Mouse (Mus musculus) mouse embryonic stem cell (cell line): ENCODE measurements around the gene Mfrp.

ENCODE experiments used
- in situ Hi-C, 2 experiments: fragments of 300-500 bp; cut with MboI; formaldehyde crosslinking; loops; 1 replicate in 1 of 2; 3 replicates in 1 of 2; pipeline ENCODE4 v1.14.3; 2019 to 2020; ENCODE audit warnings: low sequenced_read_pairs in 2 of 2, low pct_unique_long_range_greater_than_20kb in 1 of 2, mixed read lengths in 1 of 2; ENCODE audit not compliant: unreplicated experiment in 1 of 2

Gene Mfrp

DNA sequence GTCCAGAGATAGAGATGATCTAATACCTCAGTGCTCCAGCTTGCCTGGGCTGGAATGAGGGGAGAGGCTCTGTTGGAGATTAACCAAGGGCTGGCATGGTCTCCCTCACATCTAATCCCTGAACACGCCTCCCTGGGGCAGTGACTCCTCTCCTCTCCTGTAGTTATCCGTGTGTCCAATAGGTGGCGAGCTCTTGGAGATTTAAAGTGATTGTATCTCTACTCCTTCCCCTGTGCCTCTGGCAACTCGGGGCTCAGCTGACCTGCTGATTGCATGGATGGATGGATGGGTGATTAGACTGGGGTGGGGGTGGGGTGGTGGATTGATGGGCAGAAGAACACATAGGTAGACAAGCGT, 24.8 kb upstream of the Mfrp start:
- in situ Hi-C loops = no loop called here

DNA sequence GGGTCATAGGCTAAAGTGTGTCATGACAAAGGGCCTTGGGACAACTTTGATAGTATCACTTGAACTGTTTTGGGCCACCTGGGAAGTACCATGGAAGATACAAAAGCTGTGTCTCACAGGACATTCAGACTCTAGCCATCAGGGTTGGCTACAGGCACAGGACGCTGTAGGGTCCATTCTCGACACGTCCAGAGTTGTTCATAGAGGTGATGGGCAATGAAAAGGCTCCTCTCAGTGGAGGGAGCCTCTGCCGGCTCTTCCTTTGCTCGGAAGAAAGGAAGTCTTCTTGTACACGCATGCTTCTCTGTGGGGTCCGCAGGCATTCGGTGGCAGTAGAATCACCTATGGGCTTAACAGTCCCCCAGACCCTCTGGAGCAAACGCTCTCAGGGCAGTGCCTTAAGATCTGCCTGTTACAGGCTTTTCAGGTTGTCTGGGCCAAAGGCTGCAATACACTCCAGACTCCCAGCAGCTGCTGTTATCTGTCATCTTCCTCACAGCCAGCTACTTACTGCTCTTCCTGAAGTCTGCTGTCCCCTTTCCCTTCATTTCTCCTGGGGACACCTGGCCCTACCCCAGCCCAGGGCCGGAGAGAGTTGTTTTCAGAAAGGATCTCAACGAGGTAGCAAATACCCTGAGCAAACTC, 24.1 kb upstream of the Mfrp start:
- in situ Hi-C loops = no loop called here

DNA sequence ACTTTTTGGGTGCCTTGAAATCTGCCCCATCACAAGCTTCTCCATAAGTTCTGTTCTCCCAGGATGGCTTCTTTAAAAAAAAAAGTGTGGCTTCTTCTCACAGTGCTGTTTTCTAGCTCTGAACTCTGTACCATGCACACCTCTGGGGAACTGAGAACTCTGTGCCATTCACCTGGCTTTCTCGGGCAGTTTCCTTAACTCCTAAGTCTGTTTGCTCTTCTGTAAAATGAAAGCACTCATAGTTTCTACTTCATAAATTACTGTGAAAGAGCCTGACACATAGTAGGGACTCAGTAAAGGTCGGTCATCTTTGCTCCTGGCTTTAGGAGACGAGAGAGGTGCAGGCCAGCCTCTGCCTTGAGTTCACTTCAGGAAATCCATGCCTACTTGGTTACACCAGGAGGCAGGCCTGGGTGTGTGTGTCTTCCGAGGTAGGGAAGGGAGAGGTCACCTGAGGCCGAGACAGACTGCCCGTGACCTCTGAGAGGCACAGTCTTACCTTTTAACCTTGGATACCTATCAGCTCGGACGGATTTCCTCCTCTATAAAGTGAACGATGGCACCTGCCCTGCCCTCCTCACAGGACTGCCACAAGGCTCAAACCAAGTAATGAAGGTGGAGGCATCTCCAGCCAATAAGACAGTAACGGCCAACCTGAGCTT, 23.3 kb upstream of the Mfrp start:
- in situ Hi-C loops = no loop called here

DNA sequence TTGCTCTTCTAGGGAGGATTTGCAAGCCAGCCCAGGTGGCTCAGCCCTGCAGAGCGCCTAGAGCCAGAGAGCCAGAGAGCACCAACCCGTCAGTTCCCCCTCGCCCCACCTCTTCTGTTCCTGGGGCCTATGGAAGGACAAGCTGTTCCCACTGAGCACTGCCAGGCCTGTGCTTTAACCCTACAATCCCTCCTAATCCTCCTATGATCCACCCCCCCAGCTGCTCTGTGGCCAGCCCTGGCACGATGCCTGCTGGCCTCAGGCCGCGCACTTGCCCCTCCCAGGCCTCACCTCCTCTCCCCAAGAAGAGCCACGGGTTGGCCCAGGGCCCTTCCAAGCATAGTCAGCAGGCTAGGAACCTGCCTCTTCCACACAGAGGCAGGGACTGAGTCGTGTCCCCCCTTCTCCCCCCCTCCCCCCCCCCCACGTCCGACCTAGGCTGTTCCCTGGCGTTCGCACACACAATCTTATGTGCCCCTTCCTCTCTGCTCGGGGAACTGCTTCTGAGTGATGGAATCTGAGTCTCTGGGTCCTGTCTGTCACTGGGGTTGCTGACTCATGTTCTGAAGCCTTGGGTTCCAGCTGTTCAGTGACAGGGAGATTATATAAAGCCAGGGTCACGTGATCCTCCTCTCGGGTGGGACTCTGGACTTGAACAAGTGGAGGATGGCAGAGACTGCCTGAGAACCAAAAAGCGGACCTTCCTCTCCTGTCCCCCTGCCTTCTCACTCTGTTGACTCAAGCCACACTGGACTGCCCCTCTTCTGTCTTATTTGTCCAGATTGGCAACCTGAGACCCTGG, 22.4 kb upstream of the Mfrp start:
- in situ Hi-C loops = no loop called here

DNA sequence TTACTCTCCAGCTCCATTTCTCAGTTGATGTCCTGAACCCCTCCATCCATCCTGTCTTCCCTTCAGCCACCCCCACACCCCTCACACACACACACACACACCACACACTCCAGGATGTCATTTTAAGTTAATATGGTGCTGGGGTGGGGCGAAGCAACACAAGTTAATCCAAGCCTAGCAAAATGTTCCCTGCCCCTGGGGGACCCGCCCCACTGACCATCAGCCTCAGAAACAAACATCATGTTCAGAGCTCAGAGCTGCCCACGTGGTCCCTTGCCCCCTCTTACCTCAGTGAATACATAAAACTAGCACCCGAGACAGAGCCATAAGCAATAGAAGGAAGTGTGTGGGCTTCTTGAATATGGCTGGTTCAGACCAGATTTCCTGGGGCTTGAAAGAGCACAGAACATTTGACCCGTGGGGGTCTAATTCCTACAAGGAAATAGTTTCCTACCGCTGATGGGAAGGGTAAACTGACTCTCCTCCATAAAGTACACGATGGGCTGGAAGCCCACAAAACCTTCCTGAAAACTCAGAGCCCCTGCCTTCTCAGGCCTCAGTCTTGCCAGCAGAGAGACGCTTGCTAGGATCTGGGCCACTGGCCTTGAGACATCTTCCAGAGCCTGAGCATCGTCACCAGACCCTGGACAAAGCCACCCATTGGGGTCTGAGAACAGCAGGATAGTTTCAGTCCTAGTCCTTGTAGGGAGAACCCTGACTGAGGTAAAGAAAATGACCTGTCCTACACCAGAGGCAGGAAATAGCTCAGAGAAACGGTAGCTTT, 21.3 kb upstream of the Mfrp start:
- in situ Hi-C loops = no loop called here

DNA sequence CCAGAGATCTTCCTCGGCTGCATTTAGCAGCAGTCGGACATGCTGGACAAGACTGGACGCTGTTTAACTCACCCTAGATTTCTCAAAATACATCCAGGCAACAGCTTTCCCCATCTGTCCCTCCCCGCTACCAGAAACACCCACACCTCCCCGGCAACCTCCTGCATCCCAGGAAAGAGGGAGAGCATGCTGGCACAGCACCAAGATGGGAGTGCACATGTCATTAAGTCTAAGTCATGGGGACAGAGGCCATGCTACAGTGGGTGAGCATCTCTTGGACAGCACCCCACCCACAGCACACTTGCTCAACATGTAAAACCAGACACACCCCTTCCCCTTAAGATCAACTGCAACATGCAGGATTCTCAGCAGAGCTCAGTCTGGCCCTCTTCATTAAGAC, 20.6 kb upstream of the Mfrp start:
- in situ Hi-C loops = no loop called here

DNA sequence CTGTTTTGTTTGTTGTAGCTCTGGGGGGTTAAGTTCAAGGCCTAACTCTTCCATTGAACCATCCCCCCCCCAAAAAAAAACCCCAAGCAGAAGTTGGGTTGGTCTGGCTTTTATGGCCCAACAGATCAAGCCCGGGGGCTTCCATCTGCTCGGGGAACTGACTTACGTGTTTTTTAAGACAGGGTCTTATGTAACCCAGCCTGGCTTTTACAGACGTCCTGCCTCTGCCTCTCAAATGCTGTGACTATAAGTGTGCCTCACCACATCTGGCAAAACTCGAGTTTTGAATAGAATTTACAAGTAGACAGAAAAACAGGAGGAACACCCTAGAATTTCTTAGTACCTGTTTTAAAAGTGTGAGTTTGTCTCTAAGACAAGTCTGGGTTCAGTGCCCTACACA, 19.9 kb upstream of the Mfrp start:
- in situ Hi-C loops = no loop called here

DNA sequence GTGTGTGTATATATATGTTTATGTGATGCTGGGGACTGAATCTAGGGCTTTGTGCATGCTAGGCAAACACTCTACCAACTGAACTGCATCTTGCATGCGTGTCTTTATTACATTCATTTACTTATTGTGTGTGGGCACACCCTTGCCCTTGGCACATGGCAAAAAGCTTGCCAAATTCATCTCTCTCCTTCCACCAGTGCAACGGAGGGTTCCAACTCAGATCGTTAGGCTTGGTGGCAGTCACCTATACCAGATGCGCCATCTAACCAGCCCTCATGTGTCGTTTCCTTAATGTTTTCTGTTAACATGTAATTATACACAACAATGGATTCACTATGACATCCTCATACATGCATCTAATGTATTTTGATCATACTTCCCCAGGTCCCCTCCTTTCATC, 19.3 kb upstream of the Mfrp start:
- in situ Hi-C loops = no loop called here

DNA sequence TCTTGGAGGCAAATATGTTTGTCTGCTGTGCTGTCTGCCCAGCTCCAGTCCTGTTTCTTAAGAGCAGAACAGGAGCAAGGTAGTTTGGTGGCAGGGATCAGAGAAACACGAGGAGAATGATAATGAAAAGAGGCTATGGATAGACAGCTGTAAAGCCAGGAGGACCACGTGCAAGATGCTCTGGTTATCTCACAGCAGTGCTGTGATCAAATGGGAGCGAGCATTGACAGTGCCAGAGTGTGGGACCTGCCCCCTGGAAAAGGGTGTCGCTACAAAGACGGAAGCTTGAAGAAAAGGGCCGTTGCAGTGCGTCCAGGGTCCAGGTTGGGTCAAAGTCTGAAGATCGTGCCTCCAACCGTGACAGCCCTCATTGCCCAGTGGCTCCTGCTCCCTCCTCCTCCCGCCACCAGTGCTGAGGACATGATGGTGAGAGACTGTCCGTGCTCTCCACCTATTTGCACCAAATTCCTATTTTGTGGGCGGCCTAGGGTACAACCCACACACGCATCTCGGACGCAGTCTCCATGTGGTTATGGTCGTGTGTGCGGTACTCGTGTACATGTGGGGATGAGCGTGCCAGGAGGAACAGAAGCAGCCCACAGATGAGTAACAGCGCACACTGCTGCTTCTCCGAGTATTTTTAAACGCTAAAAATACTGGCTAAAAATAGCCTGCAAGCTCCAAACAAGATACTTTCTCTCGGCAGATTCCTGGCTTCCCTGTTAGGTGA, 18.0 kb upstream of the Mfrp start:
- in situ Hi-C loops = no loop called here

DNA sequence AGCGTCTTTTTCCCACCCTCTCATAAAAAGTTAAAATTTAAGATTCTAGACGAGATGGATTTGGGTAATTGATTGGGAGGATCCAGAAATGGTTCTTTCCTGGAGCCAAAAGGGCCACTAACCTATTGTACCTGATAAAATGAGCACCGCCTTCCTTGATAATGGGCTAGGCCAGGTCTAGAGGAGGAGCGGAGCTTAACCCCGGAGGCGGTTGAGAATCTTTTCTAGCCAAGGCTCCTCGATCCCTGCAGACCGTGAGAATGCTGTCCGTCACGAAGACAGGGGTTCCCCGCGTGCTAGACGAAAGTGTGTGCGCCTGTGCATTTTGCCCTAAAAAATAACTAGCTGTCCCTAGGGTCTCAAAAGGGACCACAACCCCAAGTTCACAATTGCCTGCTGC, 17.3 kb upstream of the Mfrp start:
- in situ Hi-C loops = no loop called here

DNA sequence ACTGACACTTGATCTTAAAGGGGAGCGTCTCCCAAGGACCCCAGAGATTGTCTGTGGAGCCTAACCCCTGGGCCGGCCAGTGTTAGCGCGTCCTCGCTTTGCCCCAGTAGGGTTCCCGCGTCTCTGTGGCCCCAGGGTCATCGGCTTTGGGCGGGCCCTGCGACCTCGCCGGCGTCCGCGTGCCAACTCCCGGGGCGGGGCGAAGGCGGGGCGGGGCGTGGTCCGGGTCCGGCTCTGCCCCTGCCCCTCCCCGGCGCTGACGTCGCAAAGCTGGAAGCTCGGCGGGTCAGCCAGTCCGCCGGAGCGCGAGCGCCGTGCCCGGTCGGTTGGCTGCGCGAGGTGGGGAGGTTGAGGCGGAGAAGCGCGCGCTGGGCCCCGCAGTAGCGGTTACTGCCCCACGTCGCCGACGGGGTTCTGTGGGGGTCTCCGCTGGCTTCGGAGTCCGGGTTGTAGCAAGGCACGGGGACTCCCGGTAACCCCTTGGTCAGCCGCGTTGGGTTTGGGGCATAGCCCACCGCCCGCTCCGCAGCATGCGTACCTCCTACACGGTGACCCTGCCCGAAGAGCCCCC, 16.8 kb upstream of the Mfrp start:
- in situ Hi-C loops = no loop called here

DNA sequence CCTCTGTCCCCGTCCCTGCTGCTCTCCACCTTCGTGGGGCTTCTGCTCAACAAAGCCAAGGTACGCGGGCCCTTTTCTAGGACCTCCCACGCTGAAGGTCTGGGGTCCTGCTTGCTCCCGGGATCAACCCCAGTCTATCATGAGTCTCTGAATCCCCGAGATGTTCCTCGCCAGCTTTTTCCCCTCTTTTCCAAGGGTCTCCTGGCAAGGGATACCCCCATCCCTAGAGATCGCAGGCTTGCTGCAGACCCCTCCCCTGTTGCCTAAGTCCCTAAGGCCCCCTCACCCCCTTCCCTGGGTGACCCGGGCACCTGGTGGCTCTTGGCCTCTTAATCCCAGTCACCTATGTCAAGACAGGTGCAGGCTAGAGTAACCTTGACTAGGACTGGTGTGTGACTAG, 16.3 kb upstream of the Mfrp start:
- in situ Hi-C loops = no loop called here

DNA sequence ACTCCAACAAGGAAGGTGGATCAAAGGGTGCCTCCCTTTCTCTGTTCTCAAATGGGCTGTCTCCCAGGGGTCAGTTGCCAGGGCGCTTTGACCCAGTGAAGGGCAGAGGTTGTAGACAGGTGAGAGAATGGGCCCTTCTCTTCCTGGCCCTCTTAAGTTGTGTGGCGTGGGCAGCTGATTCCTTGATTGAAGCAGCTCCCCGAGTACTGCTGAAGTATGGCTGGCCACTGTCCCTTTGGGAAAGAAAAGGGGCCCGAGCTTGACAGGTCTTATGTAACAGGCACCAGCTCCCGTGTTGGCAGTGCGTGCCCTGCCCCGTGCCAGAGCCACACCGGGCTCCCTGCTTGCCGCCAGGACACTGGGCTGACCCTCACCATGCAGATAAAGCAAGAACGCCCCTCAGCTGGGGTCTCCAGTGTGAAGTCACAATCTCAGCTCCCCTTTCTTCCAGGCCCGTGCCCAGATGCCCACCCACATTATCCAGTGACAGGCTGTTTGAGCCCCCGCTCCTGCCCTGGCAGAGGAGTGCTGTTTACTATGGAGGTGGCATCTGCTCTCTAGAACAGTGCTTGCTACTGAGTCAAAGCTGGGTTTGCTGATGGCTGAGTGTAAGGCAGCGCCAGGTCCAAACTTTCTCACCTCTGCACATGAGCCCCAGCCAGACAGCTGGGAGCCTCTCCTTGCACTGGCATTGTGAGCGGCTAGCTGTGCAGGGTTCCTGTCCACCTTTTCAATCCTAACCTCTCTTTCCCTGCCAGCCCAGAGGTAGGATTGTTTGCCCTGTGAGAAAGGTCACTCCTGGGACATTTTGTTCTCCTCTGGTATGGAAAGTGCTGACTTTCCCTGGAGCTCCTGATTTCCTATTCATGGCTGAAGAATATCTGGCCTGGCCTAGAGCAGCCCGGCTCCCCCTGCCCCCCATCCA, 15.5 kb upstream of the Mfrp start:
- in situ Hi-C loops = no loop called here

DNA sequence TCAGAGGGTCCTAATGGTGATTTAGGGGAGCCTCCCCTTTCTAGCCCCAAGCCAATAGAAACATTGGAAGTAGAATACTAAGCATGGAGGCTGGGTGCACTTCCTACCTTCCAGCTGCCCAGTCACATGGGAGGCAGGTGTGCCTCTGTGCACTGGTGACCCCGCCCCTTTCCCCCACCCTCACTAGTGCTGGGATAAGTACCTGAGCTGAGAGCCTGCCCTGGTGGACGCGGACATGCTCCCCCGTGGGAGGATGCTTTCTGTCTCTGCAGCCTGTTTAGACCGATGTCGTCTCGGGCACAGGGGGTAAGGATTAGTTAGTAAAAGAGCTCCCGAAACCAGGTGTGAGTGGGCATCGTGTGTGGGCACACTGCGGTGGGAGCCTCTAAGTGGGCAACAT, 14.6 kb upstream of the Mfrp start:
- in situ Hi-C loops = no loop called here

DNA sequence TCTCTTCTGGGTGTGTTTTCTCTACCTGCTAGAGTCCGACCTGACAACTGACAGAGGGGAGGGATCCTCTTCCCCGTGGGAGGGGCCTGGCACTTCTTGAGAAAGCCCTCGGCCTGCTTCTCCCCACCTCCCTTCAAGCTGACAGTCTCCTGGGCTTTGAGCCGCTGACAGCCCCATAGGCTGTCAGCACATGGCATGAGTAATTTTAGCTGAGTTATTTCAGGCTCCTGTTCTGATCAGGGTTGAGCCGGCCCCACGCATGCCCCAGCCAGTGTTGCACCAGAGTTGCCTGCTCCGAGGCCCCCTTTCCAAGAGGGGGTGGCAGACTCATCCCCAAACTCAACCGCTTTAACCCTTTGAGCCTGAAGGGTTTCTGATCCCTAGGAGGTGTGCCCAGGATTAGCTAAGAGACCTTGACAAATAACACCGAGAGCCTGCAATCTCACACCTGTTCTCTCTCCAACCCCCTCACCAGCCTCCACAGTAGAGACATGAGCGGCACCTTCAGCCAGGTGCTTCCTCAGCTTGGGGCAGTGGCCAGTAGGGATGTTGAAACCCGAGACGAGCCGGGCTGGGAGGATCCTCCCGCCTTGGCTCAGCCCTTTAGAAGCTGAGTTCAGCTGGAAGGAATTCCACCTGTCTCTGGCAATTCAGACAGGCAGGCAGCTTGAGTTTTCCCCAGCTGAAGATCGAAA, 13.6 kb upstream of the Mfrp start:
- in situ Hi-C loops = no loop called here

DNA sequence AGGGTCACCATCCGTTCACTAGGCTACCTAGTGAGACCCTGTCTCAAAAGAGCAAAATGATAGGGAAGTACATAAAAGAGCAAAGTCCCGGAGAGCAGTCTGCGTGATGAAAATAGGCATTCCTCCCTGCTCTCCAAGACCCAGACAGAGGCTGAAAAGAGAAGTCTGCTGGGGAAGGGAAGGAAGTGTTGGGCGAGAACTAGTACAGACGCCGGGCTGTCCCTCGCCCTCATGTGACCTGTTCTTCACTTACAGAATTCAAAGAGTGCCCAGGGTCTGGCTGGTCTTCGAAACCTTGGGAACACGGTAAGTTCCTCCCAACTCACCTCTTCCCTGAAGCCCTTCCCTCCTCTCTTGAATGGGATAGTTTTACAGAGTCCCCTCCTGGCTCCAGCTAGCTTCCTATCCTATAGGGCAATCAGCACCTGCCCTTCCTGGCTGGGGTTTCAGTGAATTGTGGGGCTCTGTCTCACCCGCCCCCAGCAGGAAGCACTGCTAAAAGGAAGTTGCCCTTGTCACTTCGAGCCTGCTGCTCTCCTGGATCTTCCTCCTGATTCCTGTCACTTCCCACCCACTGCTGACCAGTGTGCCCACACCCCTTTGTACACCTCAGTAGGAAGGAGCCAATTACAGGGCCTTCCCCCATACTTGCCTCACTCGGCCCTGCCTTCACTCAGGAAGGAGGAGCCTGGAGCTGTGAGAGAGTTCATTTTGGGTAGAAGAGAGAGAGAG, 12.5 kb upstream of the Mfrp start:
- in situ Hi-C loops = no loop called here
